Mouse (Mus musculus): Measurements from ENCODE around the gene Ms4a5.
"Not testable (repeated sequence)": the region's sequence is repeated elsewhere in the genome, so short reads cannot be mapped to it uniquely, and the experiment has no call there.

Gene Ms4a5

GRCm38 (mm10) chr19:11283773-11284172 is at the start of gene Ms4a5:
Gene Ms4a5 (minus strand): TSS chr19:11283873.
- DNase-seq (ENCODE audit: low read depth, low spot score), result no peak

DNA sequence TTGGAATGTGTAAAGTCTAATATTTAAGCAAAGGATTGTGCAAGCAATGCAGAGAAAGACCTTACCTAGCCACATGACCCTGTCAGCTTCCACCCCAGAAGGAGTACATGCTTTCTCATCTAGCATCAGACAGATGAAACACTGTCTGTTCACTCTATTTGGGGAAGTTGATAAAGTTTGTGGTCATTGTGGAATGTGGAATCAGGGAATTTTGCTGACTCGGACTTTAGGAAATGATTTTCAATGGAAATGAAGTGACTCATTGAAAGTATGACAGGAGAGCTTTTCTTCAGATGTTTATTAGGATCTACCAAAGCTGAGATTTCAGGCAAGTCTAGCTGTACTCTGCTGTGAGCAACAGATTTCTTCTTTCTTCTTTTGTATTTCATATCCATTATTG is 37.5 kb upstream of the Ms4a5 start:
- no peak for DNase-seq (ENCODE audit: low read depth, low spot score)

GRCm38 (mm10) chr19:11316786-11317185 is 33.1 kb upstream of the Ms4a5 start:
- no peak for DNase-seq (ENCODE audit: low read depth, low spot score)

- no peak for DNase-seq (ENCODE audit: low read depth, low spot score)
Measured at GRCm38 (mm10) chr19:11314354-11314753, 30.7 kb upstream of the Ms4a5 start, which contains the start of gene Ms4a14. Gene Ms4a14 (minus strand): TSS chr19:11314454.

DNA sequence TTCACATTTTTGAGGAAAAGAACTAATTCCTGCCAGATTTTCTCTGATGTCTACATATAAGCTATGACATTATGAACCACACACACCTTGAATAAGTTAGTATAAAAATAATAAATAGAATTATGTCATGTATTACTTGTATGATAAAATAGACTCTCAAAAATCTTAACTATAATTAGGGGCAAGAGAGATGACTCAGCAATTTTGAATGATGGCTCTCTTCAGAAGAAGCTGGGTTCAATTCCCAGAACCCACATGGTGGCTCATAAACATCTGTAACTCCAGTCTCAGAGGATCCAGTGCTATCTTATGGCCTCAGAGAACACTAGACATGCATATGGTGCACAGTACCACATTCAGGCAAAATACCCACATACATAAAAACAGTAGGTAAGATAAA is 25.2 kb upstream of the Ms4a5 start:
- no peak for DNase-seq (ENCODE audit: low read depth, low spot score)

DNA sequence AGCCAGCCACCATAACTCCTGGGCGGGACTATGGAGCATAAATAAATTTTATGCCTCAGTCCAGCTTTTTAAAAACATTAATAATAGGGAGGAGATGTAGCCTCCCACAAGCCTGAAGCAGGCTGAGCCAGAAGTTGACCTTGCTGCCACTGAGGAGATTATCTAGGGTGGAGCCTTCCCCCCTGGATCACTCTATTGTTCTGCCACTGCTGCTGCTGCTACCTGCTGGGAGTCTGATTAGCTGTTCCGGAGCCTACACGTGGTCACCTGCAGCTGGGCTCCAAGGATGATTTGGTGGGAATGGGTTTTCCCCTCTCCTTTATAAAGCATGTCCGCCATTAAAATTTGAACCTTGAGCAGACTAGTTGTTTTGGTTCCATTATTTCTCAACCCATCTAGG is 15.9 kb upstream of the Ms4a5 start:
- not testable (repeated sequence) for DNase-seq (ENCODE audit: low read depth, low spot score)

GRCm38 (mm10) chr19:11298939-11299338 is 15.3 kb upstream of the Ms4a5 start:
- no peak for DNase-seq (ENCODE audit: low read depth, low spot score)

DNA sequence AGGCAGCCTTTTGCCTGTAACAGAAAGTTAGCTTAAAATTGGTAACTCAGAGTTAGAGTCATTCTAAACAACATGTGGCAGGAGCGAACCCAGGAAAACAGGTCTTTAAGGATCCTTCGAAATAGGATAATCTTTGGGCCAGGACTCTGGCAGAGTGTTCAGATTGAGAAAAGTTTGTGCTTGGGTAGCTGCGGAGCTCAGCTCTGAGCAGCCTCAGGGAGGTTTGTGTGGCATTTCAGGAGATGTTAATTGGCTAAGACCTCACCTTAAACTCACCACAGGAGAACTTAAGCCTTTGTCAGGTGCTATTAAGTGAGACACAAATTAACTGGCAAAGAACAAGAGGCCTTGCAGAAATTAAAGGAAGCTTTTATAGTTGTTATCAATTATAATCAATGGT is 9.9 kb upstream of the Ms4a5 start:
- DNase-seq (ENCODE audit: low read depth, low spot score), result not testable (repeated sequence)

DNA sequence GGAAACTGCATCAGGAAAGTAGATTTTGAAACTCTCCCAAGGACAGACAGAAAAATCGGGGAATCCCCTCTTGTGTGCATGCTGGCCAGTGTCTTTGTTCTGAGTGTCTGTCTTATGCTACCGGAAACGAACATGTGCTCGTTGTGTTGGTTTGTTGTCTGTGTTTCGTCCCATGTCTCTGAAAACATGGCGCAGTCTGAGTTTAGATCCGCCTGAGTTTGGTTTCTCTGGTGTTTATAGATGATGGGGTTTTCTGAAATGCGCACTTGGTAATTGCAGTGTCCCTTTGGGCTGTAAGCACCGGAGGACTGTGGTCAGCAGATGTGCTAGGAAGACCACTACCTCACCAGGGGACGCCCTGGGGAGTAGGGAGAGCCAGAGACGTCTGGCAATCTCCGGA is 9.3 kb upstream of the Ms4a5 start:
- DNase-seq (ENCODE audit: low read depth, low spot score), result no peak

- no peak for DNase-seq (ENCODE audit: low read depth, low spot score)
Measured at GRCm38 (mm10) chr19:11280223-11280622, 3.5 kb downstream of the Ms4a5 start.

- no peak for DNase-seq (ENCODE audit: low read depth, low spot score)
Measured at GRCm38 (mm10) chr19:11276431-11276830, 7.2 kb downstream of the Ms4a5 start.

DNA sequence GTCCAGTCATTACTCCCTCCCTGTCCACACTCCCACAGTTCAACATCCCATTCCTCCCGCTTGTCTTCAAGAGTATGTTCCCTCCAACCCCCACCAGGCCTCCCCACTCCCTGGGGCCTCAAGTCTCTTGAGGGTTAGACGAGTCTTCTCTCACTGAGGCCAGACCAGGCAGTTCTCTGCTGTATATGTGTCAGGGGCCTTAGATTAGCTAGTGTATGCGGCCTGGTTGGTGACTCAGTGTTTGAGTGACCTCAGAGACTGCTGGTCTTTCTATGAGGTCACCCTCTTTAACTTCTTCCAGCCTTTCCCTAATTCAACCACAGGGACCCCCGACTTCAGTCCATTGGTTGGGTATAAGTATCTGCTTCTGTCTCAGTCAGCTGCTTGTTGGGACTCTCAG is 16.7 kb downstream of the Ms4a5 start:
- DNase-seq (ENCODE audit: low read depth, low spot score), result no peak

DNA sequence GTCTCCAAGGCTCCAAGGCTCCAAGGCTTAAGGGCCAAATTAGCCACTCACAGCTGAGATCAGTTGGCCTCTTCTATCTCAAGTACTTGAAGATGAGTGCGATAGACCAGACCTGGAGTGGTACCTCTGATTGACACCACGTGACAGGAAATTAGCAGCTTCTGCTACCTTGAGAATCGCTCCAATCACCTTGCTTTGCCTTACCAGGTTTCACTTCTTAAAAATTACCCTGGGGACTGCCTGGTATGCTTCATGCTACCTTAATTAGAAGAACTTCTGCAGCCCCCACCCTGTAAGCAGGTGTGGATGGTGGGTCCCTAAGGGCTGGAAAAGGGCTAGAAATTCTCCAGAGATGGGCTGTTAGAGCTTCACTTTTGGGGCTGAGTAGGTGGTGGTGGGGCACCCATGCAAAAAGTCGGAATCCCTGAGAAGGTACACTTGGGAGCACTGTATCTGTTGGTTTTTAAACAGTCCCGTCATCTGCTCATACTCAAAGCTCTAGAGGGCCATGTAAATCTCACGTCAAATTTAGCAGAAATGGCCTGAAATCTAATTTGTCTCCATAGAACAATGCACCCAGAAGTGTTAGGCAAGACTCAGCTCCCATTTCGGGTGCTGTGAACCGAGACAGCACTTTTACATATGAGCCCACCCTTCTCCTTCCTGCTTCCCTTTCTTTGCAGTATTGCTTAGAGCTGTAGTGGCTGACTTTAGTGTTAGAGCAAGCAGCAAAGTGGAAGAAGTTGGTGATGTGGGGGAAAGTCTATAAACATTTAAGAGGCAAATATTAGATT is 17.4 kb downstream of the Ms4a5 start, which contains the start of gene Ms4a1:
Gene Ms4a1, minus strand, starts transcription at position 190 of the 794 bp plus-strand sequence.
- DNase-seq (ENCODE audit: low read depth, low spot score), result no peak

DNA sequence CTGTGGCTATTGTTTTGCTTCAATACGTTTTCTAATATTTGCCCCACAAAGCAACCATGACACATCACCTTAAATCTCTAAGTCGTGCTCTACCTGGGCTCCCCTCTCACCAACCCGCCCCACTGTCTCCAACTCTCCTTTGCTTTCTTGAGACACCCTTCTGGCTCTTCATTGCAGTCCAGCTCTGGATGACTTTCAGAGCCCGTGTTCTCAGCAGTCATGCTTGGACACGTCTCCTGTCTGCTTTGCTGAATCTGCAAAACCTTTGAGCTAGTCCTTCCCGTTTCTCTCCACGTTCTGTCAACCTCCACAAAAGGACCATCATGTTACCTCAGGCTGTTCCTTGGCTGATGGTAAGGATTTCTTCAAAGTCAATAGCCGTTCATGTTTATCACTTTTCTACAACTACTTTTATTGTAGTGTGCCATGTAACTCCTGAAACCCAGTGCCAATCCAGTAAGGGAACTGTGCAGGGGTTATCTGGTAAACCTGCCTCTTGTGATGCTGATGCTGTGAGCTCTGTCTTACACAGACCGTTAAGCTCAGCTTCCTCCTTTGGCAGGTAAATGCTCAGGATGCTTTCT is 19.0 kb downstream of the Ms4a5 start:
- DNase-seq (ENCODE audit: low read depth, low spot score), result no peak

GRCm38 (mm10) chr19:11263549-11263948 is 20.1 kb downstream of the Ms4a5 start:
- DNase-seq (ENCODE audit: low read depth, low spot score), result no peak

DNA sequence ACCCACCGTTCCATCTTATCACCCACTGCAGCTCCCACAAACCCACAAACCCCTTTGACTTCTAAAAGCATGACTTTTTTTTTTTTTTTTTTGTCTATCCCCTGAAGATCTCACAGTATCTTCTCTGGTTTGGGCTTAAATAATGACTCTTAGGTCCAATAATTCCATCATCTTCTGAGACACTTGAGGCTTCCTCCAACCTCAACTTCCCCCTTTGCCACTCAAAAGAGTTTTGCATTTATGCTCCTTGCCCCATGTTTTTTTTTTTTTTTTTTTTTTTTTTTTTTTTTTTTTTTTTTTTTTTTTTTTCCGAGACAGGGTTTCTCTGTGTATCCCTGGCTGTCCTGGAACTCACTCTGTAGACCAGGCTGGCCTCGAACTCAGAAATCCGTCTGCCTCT is 20.7 kb downstream of the Ms4a5 start:
- DNase-seq (ENCODE audit: low read depth, low spot score), result not testable (repeated sequence)

DNA sequence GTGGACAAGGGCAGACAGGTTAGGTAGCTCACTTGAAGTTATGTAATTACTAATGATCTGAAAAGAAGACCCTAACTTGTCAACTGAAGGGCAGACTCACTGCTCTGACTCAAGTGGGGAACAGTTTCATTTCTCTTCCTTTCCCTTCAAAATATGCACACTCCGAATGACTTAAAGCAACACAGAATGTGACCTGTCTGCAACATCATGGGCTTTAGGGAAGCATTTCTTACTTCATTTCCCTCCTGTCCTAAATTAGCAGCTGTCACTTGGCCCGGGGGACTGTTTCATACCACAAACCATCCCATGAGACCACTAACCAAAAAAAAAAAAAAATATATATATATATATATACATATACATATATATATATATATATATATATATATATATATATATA is 22.2 kb downstream of the Ms4a5 start:
- no peak for DNase-seq (ENCODE audit: low read depth, low spot score)

- DNase-seq (ENCODE audit: low read depth, low spot score), result no peak
Measured at GRCm38 (mm10) chr19:11244230-11244629, 39.4 kb downstream of the Ms4a5 start.

DNA sequence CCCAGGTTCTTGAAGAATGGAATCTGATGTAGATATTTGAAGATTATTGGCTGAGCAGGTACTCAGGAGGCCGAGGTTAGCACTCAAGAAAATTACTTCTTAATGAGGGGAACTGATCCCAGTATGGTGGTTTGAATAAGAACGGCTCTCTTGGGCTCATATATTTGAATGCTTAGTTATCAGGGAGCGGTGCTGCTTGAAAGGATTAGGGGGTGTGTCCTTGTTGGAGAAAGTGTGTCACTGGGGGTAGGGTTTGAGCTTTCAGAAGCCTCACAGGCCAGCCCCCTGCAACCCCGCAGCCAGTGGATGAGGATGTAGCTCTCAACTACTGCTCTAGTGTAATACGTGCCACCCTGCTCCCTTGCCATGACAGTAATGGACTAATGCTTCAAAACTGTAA is 41.1 kb downstream of the Ms4a5 start:
- DNase-seq (ENCODE audit: low read depth, low spot score), result no peak

DNA sequence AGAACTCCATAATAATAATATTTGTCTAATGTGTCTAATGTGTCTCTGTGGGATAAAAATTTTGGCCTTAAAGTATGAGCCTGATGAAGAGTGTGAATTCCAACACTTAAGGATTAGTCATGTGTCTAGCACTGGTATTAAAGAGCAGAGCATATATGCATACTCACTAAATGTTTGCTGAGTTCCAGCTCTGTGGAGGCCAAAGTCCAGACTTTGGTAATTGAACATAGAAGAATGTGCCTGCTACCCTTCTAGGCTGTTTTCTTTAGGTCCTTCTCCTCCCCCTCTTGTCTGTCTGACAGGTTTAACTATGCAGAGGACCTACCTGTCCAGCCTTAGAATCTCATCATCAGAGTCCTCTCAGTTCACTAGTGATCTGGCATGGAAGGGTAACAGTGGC is 47.9 kb downstream of the Ms4a5 start:
- no peak for DNase-seq (ENCODE audit: low read depth, low spot score)

GRCm38 (mm10) chr19:11234921-11235735 is 48.5 kb downstream of the Ms4a5 start:
- DNase-seq (ENCODE audit: low read depth, low spot score), result no peak

GRCm38 (mm10) chr19:11234244-11234643 is 49.4 kb downstream of the Ms4a5 start:
- no peak for DNase-seq (ENCODE audit: low read depth, low spot score)

Data from embryo, embryonic 11.5 days (tissue).